Mouse (Mus musculus) lung, adult 2 months (tissue): Measurements from ENCODE around the gene Rcor2.

Experiments used
- CTCF ChIP-seq: fragments of 200-500 bp; IDR thresholded peaks from 2 replicates; pipeline ENCODE4 v1.5.1; 2011; ENCODE audit warnings: mild to moderate bottlenecking, low read length, control low read depth; ENCODE audit not compliant: insufficient read depth
- POLR2A ChIP-seq: fragments of 200-500 bp; IDR thresholded peaks from 2 replicates; pipeline ENCODE4 v1.6.1; 2011; ENCODE audit warnings: low read depth, mild to moderate bottlenecking, control low read depth, low read length, borderline replicate concordance; ENCODE audit errors: extremely low read depth

DNA sequence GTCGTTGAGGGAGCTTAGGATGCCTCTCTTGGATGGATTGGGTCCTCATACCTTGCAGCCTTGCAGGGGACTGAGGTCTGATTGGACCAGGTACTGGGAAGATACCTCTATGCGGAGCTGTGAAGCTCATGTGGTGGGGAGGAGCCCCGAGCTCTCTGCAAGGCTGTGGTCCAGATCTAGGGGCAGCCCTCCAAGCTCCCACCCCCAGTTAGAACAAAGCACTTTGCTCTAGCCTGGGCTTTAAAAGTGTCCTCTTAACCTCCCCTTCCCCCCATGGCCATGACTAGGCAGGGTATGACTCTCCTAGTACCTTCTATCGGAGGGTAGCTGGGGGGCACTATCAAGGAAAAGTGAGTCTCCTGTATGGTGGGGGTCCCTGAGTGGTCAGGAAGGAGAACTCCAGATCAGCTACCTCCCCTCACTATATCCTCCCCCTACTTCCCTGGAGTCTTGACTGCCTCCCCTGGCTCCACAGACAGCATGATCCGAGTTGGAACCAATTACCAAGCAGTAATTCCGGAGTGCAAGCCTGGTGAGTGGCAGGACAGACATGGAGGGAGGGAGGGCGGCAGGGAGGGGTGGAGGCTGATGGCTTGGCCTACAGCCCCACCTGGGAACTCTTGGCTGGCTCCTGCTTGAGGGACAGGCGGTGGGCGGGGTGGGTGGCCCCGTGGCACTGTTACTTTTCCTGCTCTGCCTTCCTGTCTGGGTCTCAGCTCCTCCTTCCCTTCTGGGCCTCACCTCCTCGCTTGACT is 2.3 kb downstream of the Rcor2 start:
- TF ChIP-seq CTCF (no peak), POLR2A (no peak)
